Mouse (Mus musculus) hindbrain, embryonic 13.5 days (tissue): ENCODE results near the gene Gm12185. TPM values are rescaled to one million over a fixed set of nuclear protein-coding genes. Genes with fewer than 3 reads are reported as not detected.
"Not testable (repeated sequence)": the region's sequence is repeated elsewhere in the genome, so short reads cannot be mapped to it uniquely, and the experiment has no call there.

ENCODE experiments used
- ATAC-seq: fragments of 200-750 bp; cut with Nextera tagmentation; 2 replicates; pipeline ENCODE4 v1.8.0; 2017; ENCODE audit warnings: moderate TSS enrichment; ENCODE audit not compliant: low FRiP score
- H3K27ac ChIP-seq: fragments of 300-500 bp; sonication (generic); 2 replicates; pipeline ENCODE4 v1.5.1; 2015; ENCODE audit warnings: inconsistent platforms, mild to moderate bottlenecking, moderate library complexity
- H3K27me3 ChIP-seq: fragments of 300-500 bp; sonication (generic); 2 replicates; pipeline ENCODE4 v1.6.1; 2015; ENCODE audit warnings: mild to moderate bottlenecking, inconsistent platforms
- H3K36me3 ChIP-seq: fragments of 300-500 bp; sonication (generic); 2 replicates; pipeline ENCODE4 v1.6.1; 2015; ENCODE audit warnings: mild to moderate bottlenecking, inconsistent platforms
- H3K4me1 ChIP-seq: fragments of 300-500 bp; sonication (generic); replicated peaks from 2 replicates; pipeline ENCODE4 v1.6.1; 2015; ENCODE audit warnings: inconsistent platforms
- H3K4me2 ChIP-seq: fragments of 300-500 bp; sonication (generic); 2 replicates; pipeline ENCODE4 v1.6.1; 2015; ENCODE audit warnings: inconsistent platforms, mild to moderate bottlenecking, moderate library complexity
- H3K4me3 ChIP-seq: fragments of 300-500 bp; sonication (generic); 2 replicates; pipeline ENCODE4 v1.5.1; 2015; ENCODE audit warnings: mild to moderate bottlenecking, inconsistent platforms
- H3K9ac ChIP-seq: fragments of 300-500 bp; sonication (generic); 2 replicates; pipeline ENCODE4 v1.6.1; 2015; ENCODE audit warnings: mild to moderate bottlenecking, inconsistent platforms
- H3K9me3 ChIP-seq: fragments of 300-500 bp; sonication (generic); 2 replicates; pipeline ENCODE4 v1.6.1; 2016; ENCODE audit warnings: inconsistent platforms
- WGBS: fragments of 180-500 bp; shearing (Covaris S2); methylation state at CpG from one replicate; pipeline ENCODE4 v1.1.7; 2015; 5-methylcytosine and 5-hydroxymethylcytosine counted together
- polyA plus RNA-seq: library from polyadenylated mRNA; unstranded; fragments of >200 nt; fragmentation: Nextera tagmentation; extraction: Ambion mirVana; gene quantifications from 2 replicates; pipeline ENCODE4 v1.2.1, GENCODE M21; 2015

The Gm12185 gene
- polyA plus RNA-seq = not detected in 2 replicates

DNA sequence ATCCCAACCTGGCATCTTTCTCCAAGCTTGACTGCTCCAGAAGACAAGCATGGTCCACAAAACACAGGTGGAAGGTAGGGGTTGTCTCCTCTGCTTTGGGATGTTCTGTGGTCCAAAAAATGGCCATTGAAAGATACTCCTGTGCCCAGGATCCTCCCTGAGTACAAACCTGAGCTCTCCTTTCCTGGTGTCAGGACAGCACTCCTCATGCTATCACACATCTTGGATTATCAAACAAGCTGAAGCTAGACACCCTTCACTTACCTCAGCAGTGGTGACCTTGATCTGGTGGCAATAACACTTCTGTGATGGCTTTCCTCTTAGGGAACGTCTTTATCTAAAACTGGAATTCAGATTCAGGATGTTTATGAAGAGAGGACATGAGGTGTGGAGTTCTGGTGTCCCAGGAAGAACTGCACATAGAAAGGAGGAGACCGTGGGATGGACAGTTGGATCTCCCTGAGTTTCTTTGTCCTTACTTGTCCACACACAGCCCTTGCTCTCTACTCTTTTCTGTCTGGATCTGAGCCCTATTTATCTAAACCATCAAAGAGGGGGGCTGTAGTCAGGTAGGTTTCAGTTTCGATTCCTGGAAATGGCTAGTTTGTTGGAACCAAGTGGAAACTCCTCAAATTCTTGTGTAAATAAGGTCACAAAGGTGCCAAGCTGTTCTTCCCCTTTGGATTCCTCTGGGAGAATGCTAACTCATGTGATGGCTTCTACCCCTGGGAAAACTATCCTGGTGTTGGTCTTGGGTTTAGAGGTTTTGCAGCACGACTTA is at the start of gene Gm12185:
TSS of gene Gm12185 (minus strand) at position 487 of the 781 bp plus-strand sequence.
- not testable (repeated sequence) for H3K4me1 ChIP-seq, H3K9me3 ChIP-seq, H3K9ac ChIP-seq, H3K36me3 ChIP-seq, H3K4me2 ChIP-seq, ATAC-seq, H3K4me3 ChIP-seq, H3K27ac ChIP-seq, H3K27me3 ChIP-seq
- WGBS = 69% methylated on average over 4 of the region's 4 CpGs

- H3K9me3 ChIP-seq, H3K27ac ChIP-seq, H3K4me3 ChIP-seq, H3K4me2 ChIP-seq, H3K27me3 ChIP-seq, H3K36me3 ChIP-seq, H3K9ac ChIP-seq, H3K4me1 ChIP-seq, ATAC-seq: not testable (repeated sequence)
Measured at GRCm38 (mm10) chr11:49012074-49012473, 20.0 kb upstream of the Gm12185 start.

- not testable (repeated sequence) for H3K9me3 ChIP-seq, H3K27me3 ChIP-seq, H3K4me2 ChIP-seq, H3K36me3 ChIP-seq, H3K9ac ChIP-seq, ATAC-seq, H3K4me3 ChIP-seq, H3K27ac ChIP-seq, H3K4me1 ChIP-seq
- 58% methylated on average over 1 of the region's 1 CpGs for WGBS
Measured at GRCm38 (mm10) chr11:49006785-49007184, 14.8 kb upstream of the Gm12185 start.

GRCm38 (mm10) chr11:49006317-49006716 is 14.3 kb upstream of the Gm12185 start:
- H3K4me1 ChIP-seq, H3K27ac ChIP-seq, H3K9me3 ChIP-seq, H3K9ac ChIP-seq, ATAC-seq, H3K4me3 ChIP-seq, H3K27me3 ChIP-seq, H3K4me2 ChIP-seq, H3K36me3 ChIP-seq: not testable (repeated sequence)
- 77% methylated on average over 2 of the region's 2 CpGs for WGBS

- H3K27me3 ChIP-seq, ATAC-seq, H3K27ac ChIP-seq, H3K4me2 ChIP-seq, H3K9ac ChIP-seq, H3K36me3 ChIP-seq, H3K9me3 ChIP-seq, H3K4me1 ChIP-seq, H3K4me3 ChIP-seq: not testable (repeated sequence)
- 86% methylated on average over 1 of the region's 1 CpGs for WGBS
Measured at GRCm38 (mm10) chr11:49000411-49000810, 8.4 kb upstream of the Gm12185 start.

GRCm38 (mm10) chr11:48994018-48994417 is 2.0 kb upstream of the Gm12185 start, which contains the start of gene Tgtp1:
Gene Tgtp1 (minus strand): TSS chr11:48994172.
- not testable (repeated sequence) for H3K4me3 ChIP-seq, H3K4me1 ChIP-seq, H3K27me3 ChIP-seq, ATAC-seq, H3K9me3 ChIP-seq, H3K9ac ChIP-seq, H3K36me3 ChIP-seq, H3K4me2 ChIP-seq, H3K27ac ChIP-seq
- WGBS = 78% methylated on average over 2 of the region's 2 CpGs

- WGBS = 55% methylated on average over 10 of the region's 10 CpGs
- not testable (repeated sequence) for H3K9ac ChIP-seq, H3K4me3 ChIP-seq, H3K9me3 ChIP-seq, H3K27ac ChIP-seq, H3K27me3 ChIP-seq, H3K4me2 ChIP-seq, H3K4me1 ChIP-seq, H3K36me3 ChIP-seq, ATAC-seq
Measured at GRCm38 (mm10) chr11:48993296-48993695, 1.3 kb upstream of the Gm12185 start.

DNA sequence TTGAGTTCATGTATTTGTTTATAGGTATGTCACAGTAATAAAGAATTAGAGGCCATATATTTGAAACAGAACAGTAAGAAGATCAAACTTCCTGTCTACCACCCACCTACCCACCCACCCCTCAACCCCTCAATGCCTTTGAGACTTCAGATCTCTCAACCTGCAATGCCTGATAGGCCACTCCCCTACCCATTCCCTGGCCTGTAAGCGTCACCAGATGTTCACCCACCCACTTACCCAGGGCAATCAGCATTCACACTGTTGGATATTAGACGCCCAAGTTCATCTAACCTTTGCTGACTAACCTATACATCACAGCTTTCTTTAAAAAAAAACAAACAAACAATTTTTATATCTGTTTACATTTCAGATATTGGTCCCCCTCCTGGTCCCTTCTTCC is 2.0 kb downstream of the Gm12185 start:
- not testable (repeated sequence) for H3K36me3 ChIP-seq, H3K27ac ChIP-seq, H3K27me3 ChIP-seq, H3K9ac ChIP-seq, H3K9me3 ChIP-seq, H3K4me3 ChIP-seq, H3K4me1 ChIP-seq, H3K4me2 ChIP-seq, ATAC-seq
- 83% methylated on average over 2 of the region's 2 CpGs for WGBS

DNA sequence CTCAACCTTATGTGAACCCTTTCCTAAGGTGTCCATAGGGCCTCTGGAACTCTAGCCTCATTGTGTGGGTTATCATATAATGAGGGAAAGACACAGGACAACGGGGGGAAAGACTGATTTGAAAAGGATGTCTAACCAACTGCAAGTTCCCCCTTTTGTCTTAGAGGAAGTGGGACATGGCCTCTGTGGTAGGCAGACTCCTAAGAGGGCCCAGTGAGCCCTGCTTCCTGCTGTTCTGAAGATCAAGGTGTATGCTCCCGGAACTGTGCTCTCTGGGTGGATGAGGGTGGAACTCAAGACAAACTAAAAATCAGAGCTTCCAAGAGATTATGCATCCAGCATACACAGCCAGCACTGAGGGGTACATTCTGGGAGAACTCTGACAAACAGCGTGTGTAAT is 3.8 kb downstream of the Gm12185 start:
- not testable (repeated sequence) for H3K27me3 ChIP-seq, ATAC-seq, H3K4me3 ChIP-seq, H3K4me2 ChIP-seq, H3K4me1 ChIP-seq, H3K9ac ChIP-seq, H3K27ac ChIP-seq, H3K9me3 ChIP-seq, H3K36me3 ChIP-seq
- WGBS = 82% methylated on average over 2 of the region's 3 CpGs

DNA sequence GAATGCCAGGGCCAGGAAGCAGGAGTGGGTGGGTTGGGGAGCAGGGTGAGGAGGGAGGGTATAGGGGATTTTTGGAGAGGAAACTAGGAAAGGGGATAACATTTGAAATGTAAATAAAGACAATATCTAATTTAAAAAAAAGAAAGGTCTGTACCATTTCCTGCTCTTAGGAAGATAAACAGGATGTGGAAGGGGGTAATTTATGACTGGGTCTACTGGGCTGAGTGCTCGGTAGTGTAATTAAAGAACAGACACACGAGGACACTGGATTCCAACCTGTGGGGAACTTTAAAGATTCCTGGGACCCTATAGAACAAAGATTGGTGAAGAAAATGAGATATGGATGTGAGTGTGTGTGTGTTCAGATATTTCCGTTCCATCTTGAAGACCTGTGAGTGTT is 9.2 kb downstream of the Gm12185 start:
- not testable (repeated sequence) for H3K27ac ChIP-seq, H3K4me3 ChIP-seq, H3K27me3 ChIP-seq, H3K36me3 ChIP-seq, H3K9ac ChIP-seq, ATAC-seq, H3K4me2 ChIP-seq, H3K4me1 ChIP-seq, H3K9me3 ChIP-seq
- WGBS = no CpG with 5 or more reads among the region's 3 CpGs

- ATAC-seq, H3K27me3 ChIP-seq, H3K27ac ChIP-seq, H3K9me3 ChIP-seq, H3K4me3 ChIP-seq, H3K4me1 ChIP-seq, H3K36me3 ChIP-seq, H3K4me2 ChIP-seq, H3K9ac ChIP-seq: not testable (repeated sequence)
- no CpG with 5 or more reads among the region's 5 CpGs for WGBS
Measured at GRCm38 (mm10) chr11:48980052-48980451, 12.0 kb downstream of the Gm12185 start.

- H3K4me3 ChIP-seq, H3K9ac ChIP-seq, H3K9me3 ChIP-seq, H3K4me1 ChIP-seq, ATAC-seq, H3K27ac ChIP-seq, H3K36me3 ChIP-seq, H3K27me3 ChIP-seq, H3K4me2 ChIP-seq: not testable (repeated sequence)
- WGBS = no CpG with 5 or more reads among the region's 3 CpGs
Measured at GRCm38 (mm10) chr11:48979251-48979650, 12.8 kb downstream of the Gm12185 start, which contains the start of gene 9930111J21Rik1. Gene 9930111J21Rik1 (minus strand): TSS chr11:48979398.

- no CpG with 5 or more reads among the region's 1 CpGs for WGBS
- not testable (repeated sequence) for H3K27me3 ChIP-seq, H3K4me2 ChIP-seq, H3K27ac ChIP-seq, H3K36me3 ChIP-seq, H3K4me1 ChIP-seq, H3K9me3 ChIP-seq, H3K9ac ChIP-seq, ATAC-seq, H3K4me3 ChIP-seq
Measured at GRCm38 (mm10) chr11:48978240-48978939, 13.6 kb downstream of the Gm12185 start, which contains the start of gene Olfr56. Gene Olfr56 (plus strand): TSS chr11:48978889.
